ENCODE assay signal across 21 mouse cellular contexts in genomic region chr13:64197899-64198298, GRCm38 (mm10). TPM values are rescaled to one million over a fixed set of nuclear protein-coding genes. Genes with fewer than 3 reads are reported as not detected.
DNase-seq lines count a peak whose midpoint lies in the region; ATAC-seq and TF ChIP-seq lines count a peak whose summit lies in the region.
"Had no signal": no experiment of that assay in that cellular context is flagged by ENCODE, and none has a peak within 500 bp of the region (broad histone marks: within the 10 kb centered on the region; RNA-seq: fewer than 3 reads in every experiment).

No protein-coding gene starts in this region.

- peaks cover 11% of the 10 kb centered on the region; the same call in 1 of the 2 replicates for H3K36me3 ChIP-seq in lung, embryonic 14.5 days (ENCODE audit: insufficient read depth)
- peaks cover 24% of the 10 kb centered on the region for H3K36me3 ChIP-seq in midbrain, embryonic 10.5 days
- H3K36me3 ChIP-seq: forebrain, embryonic 12.5 days had no signal

- no peaks in the 10 kb centered on the region for H3K9me3 ChIP-seq in lung, embryonic 14.5 days (ENCODE audit: low read depth, low read length)
- H3K9me3 ChIP-seq in midbrain, embryonic 10.5 days (replicated peaks) = no peaks in the 10 kb centered on the region
- H3K9me3 ChIP-seq: embryonic facial prominence, embryonic 13.5 days; embryonic facial prominence, embryonic 15.5 days; forebrain, embryonic 10.5 days; forebrain, embryonic 12.5 days had no signal

- H3K27me3 ChIP-seq in lung, embryonic 14.5 days (ENCODE audit: insufficient read depth, low read length) = no peaks in the 10 kb centered on the region
- no peaks in the 10 kb centered on the region for H3K27me3 ChIP-seq in midbrain, embryonic 10.5 days (ENCODE audit: low read depth, poor library complexity, severe bottlenecking)
- H3K27me3 ChIP-seq: embryonic facial prominence, embryonic 13.5 days; embryonic facial prominence, embryonic 15.5 days; forebrain, embryonic 12.5 days had no signal

- no peak for ATAC-seq in lung, embryonic 14.5 days (ENCODE audit: insufficient read depth)
- peak; percentile 74 to 77 for ATAC-seq in hematopoietic stem cell, adult 5-6 weeks (replicated peaks in 1 of 2; ENCODE audit: insufficient read depth in 1 of 2, low FRiP score in 2 of 2, low TSS enrichment in 1 of 2, low read depth in 1 of 2, poor library complexity in 2 of 2, severe bottlenecking in 2 of 2)
- ATAC-seq: forebrain, embryonic 14.5 days; forebrain, embryonic 16.5 days had no signal

- H3K4me2 ChIP-seq in lung, embryonic 14.5 days = no peak overlapping the region
- H3K4me2 ChIP-seq: embryonic facial prominence, embryonic 13.5 days; embryonic facial prominence, embryonic 15.5 days; forebrain, embryonic 12.5 days had no signal

- DNase-seq in lung, embryonic 14.5 days = peak; percentile 23
- DNase-seq in lung, postnatal 10 days = no peak
- no peak for DNase-seq in midbrain, embryonic 10.5 days (ENCODE audit: low spot score)
- no peak for DNase-seq in adrenal gland, adult 8-10 months
- DNase-seq: adrenal gland, adult 2 months; adrenal gland, postnatal 14 days; adrenal gland, postnatal 36 days; cerebellum, adult 11-12 months; cerebellum, adult 2 months; cerebellum, adult 9-10 months; cerebellum, postnatal 10 days; cerebellum, postnatal 25 days; embryo, embryonic 11 days had no signal

- H3K4me1 ChIP-seq in lung, embryonic 14.5 days (ENCODE audit: insufficient read depth) = no peaks in the 10 kb centered on the region
- no peaks in the 10 kb centered on the region for H3K4me1 ChIP-seq in midbrain, embryonic 10.5 days
- H3K4me1 ChIP-seq: embryonic facial prominence, embryonic 13.5 days; embryonic facial prominence, embryonic 15.5 days; forebrain, embryonic 12.5 days had no signal

- H3K9ac ChIP-seq in lung, embryonic 14.5 days = no peak overlapping the region
- H3K9ac ChIP-seq: embryonic facial prominence, embryonic 13.5 days; embryonic facial prominence, embryonic 15.5 days; forebrain, embryonic 12.5 days had no signal

- TF ChIP-seq CTCF in lung, embryonic 14.5 days (IDR thresholded peaks at IDR 0.05; ENCODE audit: low read depth) = no peak

- WGBS in lung, embryonic 14.5 days = 70% methylated on average over 6 of the region's 6 CpGs
- WGBS in midbrain, embryonic 10.5 days = 94% methylated on average over 6 of the region's 6 CpGs

- no peak overlapping the region for H3K27ac ChIP-seq in lung, embryonic 14.5 days (ENCODE audit: low read depth)
- no peak overlapping the region for H3K27ac ChIP-seq in midbrain, embryonic 10.5 days (replicated peaks)
- H3K27ac ChIP-seq: embryonic facial prominence, embryonic 13.5 days; embryonic facial prominence, embryonic 15.5 days; forebrain, embryonic 10.5 days; forebrain, embryonic 12.5 days had no signal

- no peak overlapping the region for H3K4me3 ChIP-seq in lung, embryonic 14.5 days (ENCODE audit: low read depth, low read length)
- H3K4me3 ChIP-seq in midbrain, embryonic 10.5 days = no peak overlapping the region
- H3K4me3 ChIP-seq: embryonic facial prominence, embryonic 13.5 days; embryonic facial prominence, embryonic 15.5 days; erythroblast, embryonic 14.5 days; forebrain, embryonic 10.5 days; forebrain, embryonic 12.5 days had no signal

RNA-seq across cellular contexts. Expression of gene Habp4, which starts 36.3 kb away (rescaled TPM):
- polyA plus RNA-seq in lung, embryonic 14.5 days (2014; fragmentation: Nextera tagmentation; extraction: Ambion mirVana) = 28.5 and 30.1 TPM in 2 replicates
- 2.5 and 4.8 TPM in 2 replicates for total RNA-seq in hematopoietic stem cell, adult 5-6 weeks (2017)
- polyA plus RNA-seq in midbrain, embryonic 10.5 days (2016; fragmentation: Nextera tagmentation; extraction: Ambion mirVana) = 19.0 and 21.7 TPM in 2 replicates
- 10 to 100 TPM; 33.4 to 57.7 (median 43.0) TPM for total RNA-seq in adrenal gland, adult 8-10 months (2022)

RNA-seq across cellular contexts. Expression of gene Zfp367, which starts 44.9 kb away (rescaled TPM):
- 29.5 and 33.6 TPM in 2 replicates for polyA plus RNA-seq in lung, embryonic 14.5 days (2014; fragmentation: Nextera tagmentation; extraction: Ambion mirVana)
- 70.6 and 125 TPM in 2 replicates for total RNA-seq in hematopoietic stem cell, adult 5-6 weeks (2017)
- 18.9 and 21.0 TPM in 2 replicates for polyA plus RNA-seq in midbrain, embryonic 10.5 days (2016; fragmentation: Nextera tagmentation; extraction: Ambion mirVana)
- 10 to 100 TPM; 18.7 to 25.5 (median 23.4) TPM for total RNA-seq in adrenal gland, adult 8-10 months (2022)
